Mouse (Mus musculus) urinary bladder, postnatal 25 days (tissue): ENCODE measurements around the gene Pced1b.
A peak's percentile ranks its signal among the peaks of the same experiment; 100 is the strongest.
"Not testable (repeated sequence)": the region's sequence is repeated elsewhere in the genome, so short reads cannot be mapped to it uniquely, and the experiment has no call there.

ENCODE experiments used
- DNase-seq: peaks from one replicate; pipeline ENCODE4 v3.0.0; 2022; ENCODE audit warnings: low spot score

Pced1b gene

DNA sequence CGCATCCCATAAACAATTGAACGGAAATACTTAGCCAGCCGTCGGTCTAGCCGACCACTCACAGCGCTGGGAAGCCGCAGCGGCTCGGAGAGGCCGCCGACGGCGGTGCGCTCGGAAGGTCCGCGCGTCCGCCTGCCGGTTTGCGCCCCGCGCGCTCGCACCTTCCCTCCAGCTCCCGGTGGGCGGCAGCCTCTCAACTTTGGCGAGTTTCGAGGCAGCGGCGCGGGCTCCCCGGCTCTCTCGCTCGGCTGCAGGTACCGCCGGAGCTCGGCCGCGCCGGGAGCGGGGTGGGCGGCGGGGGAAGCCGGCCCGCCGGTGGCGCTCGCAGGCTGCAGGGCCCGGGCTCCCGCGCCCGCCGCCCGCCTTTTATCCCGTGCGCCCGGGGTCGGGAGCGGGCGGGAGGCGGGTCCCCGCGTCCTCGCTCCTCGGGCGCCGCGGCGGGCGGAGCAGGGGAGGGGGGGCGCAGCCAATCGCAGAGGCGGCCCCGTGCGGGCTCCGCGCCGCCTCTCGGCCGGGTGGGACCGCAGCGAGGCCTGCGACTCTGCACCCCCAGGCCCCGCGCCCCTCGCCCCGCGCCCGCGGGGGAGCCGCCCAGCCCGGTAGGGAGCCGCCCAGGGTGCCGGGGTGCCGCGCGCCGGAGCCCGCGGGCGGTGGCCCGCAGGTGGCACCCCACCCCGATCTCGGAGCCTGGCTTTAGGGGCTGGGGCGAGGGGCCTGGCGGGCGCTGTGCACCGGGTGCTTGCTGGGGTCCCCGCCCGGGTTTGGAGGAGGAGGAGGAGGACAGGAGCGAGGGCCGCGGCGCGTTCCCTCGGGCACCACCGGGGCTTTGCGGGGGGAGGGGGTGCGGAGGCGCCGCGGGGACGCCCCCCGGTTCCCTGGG lies at the start of gene Pced1b, which contains the start of gene Amigo2:
Gene Pced1b, plus strand, starts transcription at position 197 of the 880 bp plus-strand sequence.
Gene Amigo2, minus strand, starts transcription at position 377 of the 880 bp plus-strand sequence.
- peak; percentile 60 for DNase-seq

DNA sequence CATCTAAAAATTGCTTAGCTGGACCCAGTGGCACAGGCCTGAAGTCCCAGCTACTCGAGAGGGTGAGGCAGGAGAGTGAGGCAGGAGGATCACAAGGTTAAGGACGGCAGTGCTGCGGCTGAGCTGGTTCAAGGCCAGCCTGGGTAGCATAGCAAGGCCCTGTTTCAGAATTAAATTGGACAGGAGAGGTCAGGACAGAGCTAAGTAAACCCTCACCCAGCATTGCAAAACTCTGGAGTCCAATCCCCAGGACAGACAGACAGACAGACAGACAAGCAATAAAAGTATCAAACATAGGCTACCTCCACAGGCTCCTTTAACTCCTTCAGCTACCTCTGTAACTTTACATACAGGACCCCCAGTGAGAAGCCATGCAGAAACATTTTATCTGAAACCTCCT lies 42.0 kb upstream of the Pced1b start:
- DNase-seq, result no peak

DNA sequence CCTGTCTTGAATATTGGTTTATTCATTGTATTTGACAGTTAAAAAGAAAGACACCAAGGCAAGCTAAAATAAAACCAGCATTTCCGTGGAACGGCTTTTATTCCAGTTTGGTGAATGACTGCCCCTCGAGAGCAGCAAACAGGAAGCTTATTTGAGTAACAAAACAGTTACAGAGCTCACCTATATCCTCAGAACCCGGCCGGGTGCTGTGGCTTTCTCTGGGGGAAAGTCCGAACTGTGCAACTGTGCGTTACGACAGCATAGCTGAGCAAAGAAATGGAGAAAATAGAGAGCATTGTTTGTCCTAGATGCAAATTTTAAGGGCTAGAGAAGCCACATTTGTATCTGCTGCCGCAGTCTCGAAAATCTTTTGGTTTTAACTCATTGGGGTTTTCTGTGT lies 41.1 kb upstream of the Pced1b start:
- no peak for DNase-seq

DNA sequence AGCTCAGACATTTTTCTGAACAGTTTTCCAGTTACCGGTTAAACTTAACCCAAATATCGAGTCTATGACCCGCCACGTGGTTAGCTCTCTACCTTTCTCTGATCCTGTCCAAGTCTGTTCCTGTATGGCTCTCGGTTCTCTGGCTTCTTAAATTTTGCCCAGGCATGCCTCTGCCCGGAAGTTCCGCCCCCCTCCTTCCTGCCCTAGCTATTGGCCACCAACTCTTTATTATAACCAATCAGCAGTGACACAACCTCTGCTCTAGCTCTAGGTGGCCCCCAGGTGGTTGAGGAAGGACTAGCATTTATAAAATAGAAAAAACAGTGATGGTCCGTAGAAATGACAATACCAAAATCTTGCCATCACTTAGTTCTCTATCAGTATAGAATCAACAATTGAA lies 40.4 kb upstream of the Pced1b start:
- no peak for DNase-seq

DNA sequence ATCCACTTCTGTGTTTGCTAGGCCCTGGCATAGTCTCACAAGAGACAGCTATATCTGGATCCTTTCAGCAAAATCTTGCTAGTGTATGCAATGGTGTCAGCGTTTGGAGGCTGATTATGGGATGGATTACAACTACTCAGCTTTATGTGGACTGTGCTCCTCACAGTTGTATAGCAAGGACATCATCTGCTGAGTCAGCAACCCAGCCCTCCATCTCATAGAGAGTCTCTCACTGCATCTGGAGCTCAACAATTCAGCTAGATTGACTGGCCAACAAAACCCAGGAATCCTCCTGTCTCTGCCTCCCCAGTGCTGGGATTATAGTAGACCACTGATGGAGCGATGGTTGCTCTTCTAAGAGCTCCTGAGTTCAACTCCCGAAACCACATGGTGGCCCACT lies 37.2 kb upstream of the Pced1b start:
- DNase-seq, result not testable (repeated sequence)

DNA sequence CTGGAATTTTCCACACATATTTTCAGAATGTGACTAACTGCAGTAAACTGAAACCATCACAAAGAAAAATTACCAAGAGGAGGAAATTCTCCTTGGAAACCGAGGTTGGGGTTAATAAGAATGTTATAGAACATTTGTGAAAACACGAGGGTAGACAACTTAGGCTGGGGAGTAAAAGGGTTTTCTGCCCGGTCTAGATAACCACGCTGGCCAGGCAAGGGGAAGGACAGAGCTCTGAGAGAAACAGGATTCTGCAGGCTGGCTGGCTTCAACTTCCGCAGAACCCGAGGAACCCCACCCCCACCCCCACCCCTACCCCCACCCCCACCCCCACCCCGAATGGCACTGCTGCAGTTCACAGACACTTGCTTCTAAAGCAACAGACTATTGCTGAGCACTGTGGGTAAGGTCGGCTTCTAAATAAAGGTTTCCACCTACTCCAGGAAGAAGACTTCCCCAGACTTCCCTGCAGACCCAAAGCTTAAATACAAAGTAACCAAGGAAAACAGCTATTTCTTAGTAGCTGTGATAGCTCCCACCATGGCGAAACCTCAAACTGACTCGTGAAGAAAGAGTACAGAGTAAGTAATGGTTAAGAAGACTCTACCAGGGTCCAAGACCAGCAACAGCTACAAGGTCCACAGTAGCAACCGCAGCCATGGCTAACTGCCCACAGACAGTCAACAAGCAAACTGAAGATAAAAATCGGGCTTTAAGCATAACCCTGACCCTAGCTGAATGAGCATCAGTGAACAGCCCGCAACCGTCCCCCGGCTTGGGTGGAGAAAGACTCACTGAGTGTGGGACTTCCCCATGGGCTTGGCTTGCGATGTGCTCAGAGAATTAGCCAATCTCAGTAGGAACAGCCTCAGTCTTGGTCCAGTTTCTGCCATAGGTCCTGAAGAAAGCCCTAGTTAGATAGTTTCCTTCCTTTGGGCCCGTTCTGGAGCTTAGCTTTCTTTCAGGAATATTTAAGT lies 34.1 kb upstream of the Pced1b start:
- DNase-seq, result no peak

DNA sequence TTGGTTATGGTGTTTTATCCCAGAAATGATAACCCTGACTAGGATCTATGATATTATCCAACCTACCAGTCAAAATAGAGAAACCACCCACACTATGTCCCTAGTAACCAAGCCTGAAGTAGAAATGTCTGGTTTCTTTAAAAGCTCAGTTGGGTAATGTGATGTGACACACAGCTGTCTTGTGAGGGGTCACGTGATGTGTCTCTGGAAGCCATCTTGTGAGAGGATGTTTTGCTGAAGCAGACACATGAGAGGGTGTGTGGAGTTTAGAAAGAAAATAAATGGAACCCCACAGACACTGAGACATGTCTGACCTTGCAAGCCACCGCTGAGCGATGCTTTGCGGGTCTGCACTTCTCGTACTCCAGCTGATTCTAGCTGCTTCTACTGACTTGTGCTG lies 30.1 kb upstream of the Pced1b start:
- DNase-seq, result no peak

DNA sequence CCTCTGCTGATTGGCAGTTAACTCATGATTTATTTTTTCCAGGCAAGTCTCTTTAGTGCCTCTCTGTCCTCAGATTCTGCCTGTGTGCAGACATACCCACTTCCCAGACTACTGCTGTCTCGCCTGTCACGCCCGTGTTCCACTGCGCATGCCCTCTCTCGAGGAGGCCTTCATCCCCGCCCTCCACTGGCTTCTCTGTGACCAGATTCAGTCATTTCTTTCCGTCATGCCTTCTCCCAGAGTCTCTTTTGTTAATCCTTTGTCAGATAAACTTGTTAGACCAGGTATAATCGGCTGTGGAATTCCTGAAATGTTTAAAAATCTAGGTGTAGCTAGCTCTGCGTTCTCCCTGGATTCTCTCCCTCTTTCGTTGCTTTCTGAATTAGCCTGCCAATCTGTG lies 23.5 kb upstream of the Pced1b start:
- DNase-seq, result no peak

DNA sequence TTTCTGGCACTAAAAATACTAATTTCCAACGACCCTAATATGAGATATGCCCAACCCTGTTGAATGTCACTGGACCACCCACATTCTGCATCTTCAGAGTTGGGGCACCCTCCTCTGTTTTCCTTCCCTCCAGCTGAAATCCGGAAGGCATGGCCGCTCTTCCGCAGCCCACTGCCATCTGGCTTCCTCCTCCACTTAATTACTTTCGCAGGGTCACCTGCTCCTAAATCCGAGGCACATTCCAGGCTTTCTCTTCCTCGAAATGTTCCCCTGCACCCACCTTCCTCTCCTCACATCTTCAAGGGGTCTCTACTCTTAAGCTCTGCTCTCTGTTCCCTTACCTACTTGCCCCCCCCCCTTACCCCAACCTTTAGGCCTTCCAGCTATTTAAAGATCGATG lies 22.9 kb upstream of the Pced1b start:
- DNase-seq, result no peak

DNA sequence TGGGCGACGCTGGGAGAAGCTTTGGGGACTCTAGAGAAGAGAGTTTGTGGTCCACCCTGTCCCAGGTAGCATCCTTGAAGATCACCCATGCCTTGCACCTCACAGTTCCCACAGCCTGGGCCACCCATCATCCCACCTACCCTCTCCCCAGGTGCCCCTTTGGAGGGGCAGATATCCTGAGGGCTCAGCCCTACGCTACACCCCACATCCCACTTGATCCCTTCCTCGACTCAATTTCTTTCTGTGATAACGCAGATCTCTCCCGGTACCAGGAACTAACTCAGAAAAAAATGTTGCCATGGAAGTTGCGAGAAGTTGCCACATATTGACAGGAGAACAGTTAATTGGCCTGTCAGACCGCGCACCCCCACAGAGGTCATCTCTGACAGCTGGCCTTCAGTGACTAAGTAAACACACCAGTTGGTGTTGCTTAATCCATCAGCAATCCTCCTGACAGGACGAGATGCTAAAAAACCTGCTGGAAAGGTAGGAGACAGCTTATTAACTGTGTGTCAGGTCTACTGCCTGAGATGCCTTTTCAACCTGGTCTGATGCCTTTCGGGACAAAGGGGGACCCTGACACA lies 17.3 kb upstream of the Pced1b start:
- no peak for DNase-seq

DNA sequence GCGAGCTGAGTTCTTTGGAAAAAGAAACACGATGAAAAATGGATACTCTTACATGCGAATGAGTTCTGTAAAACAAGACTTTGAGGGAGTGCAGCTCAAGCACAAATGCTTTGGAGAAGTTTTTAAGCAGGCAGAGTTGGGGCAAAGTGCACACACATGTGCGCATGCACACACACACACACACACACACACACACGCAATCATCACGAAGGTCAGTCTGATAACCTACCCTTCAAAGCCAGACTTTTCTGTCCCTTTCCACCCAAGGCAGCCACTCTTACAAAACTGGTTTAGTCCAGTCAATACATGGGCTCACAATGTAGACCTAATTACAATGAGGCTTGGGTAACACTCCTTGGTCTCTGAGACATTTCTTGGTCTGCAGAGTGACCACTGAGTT lies 12.8 kb upstream of the Pced1b start:
- no peak for DNase-seq

DNA sequence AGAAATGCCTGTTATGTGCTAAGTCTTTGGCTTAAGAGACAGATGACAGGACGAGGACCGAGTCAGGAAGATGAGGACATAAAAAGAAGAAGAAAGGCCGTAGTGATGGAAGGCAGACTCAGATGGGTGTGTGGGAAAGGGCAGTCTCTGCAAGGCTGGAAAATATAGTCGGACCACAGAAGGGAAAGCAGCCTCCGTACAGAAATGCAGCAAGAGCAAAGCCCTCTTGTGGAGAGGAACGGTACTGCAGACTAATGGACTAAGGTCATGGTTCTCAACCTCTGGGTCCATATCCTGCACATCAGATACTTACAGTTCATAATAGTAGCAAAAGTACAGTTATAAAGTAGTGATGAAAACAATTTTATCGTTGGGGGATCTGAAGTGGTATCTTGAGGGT lies 11.7 kb upstream of the Pced1b start:
- DNase-seq, result peak; percentile 64

DNA sequence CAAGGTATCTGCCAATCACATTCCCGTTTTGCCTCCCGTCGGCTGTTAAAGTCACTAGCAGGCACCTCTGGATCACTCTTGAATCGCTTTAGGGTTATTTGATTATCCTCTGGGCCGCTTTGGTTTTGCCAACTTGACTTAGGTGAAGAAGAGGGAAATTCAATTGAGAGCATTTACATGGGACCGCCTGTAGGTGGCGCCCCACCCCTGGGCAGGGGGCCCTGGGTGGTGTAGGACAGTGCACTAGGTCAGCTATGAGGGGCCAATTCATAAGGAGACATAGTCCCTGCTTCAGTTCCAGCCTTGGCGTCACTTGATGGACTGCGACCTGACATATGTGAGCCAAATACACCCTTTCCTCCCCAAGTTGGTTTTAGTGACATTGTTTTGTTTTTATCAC lies 10.0 kb upstream of the Pced1b start:
- DNase-seq, result peak; percentile 54

DNA sequence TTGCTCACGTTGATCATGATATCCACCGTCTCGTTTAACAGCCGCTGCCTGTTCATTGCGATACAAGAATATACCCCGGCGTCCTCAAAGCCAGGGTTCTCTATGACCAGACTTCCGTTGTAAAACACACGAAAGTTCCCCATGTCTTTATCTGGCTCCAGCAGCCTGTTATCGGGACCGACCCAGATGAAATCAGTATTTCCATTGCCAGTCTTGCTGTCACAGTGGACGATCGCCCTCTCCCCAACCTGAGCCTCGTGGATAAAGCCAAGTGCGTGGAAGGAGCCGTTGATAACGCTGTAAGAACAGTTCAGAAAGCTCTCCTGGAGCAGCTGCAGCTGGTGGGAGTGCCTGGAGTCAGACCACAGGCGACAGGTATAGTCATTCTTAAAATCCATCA lies 1.5 kb upstream of the Pced1b start:
- no peak for DNase-seq

DNA sequence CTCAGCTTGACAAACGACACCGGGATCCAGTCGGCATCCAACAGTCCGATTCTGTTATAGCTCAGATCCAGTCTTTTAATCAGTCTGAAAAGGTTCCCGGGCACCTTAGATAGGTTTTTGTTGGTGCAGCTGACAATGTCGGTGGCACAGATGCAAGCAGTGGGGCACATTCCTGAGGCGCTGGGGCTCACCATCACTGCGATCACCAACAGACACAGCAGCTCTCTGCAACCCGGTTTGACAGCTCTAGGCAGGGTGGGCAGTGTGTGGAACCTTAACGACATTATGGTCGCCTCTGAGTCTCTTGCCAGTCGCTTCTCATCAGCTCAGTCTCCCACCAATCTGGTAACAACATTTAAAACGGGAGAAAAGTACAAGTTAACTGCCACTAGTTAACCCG lies 651 bp upstream of the Pced1b start:
- DNase-seq, result no peak

DNA sequence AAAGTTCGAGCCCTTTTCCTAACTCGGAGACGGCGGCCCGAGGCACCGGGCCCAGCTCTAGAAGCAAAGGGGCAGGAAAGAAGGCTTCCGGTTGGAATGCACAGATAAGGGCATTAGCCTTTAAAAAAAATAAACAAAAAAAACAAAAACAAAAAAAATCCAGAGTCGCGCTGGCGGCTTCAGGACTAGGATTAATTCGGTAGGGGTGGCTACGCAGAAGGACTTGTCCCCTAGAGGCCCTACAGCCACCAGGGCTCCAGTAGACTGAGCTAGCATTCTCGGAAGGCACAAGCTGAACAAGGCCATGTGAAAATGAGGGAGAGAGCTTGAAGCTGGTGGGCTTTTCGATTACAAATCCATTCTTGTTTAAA lies 869 bp downstream of the Pced1b start:
- peak; percentile 8 for DNase-seq

DNA sequence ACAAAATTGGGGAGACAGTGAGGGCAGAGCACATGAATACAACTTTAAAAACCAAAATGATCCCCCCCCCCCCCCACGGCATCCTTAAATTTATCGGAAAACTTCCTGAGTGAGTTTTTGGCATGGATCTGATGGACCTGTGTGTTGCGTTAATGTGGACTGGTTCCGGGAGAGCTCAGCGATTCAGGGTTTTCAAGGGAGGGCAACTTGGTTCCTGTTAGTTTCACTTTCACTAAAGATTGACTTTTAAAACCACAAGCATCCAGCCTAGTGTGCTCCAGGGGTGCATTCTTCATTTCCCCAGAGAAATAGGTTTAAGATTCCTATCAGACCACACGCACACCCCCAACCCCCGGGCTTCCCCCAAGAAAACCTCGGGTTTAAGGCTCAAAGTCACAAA lies 1.4 kb downstream of the Pced1b start:
- DNase-seq, result no peak

DNA sequence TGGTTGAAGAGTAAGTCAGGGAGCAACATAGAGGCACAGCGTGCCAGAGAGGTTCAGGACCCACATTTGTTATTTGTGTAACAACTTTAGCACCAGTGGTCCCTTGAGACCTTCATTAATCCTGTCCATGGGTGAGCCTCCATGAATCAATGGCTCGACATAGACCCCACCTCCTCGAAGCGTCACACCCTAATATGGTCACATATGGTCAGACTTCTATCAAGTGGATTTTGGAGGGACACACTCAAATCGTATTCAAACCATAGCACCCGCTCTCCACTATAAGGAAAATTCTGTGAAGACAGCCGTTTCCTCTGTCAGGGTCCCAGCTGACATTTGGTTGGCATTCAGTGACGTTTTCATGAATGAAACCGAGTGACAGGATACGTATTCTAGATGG lies 2.4 kb downstream of the Pced1b start:
- DNase-seq, result no peak

DNA sequence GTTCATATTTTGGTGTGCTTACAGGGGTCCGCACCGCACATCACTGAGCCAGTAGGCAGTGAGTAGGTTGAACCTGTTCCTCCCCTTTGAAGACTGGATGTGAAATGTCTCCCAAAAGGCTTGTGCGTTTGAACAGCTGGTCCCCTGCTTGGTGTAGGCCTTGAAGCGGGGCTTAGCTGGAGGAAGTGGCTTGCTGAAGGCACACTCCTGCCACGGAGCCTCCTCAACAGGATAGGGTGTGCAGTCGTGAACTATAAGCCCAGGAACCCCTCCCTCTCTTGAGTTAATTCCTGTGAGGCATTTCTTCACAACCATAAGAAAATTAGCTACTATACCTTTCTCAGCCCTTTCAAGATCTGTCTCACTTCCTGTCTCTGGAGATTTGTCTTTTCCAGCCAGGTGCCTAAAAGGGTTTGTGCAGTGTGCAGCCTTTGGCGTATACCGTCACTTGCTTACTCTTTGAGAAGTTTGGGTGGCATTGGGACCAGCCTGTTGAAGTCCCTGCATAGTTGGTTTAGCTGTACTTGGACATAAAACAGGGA lies 5.7 kb downstream of the Pced1b start:
- no peak for DNase-seq

DNA sequence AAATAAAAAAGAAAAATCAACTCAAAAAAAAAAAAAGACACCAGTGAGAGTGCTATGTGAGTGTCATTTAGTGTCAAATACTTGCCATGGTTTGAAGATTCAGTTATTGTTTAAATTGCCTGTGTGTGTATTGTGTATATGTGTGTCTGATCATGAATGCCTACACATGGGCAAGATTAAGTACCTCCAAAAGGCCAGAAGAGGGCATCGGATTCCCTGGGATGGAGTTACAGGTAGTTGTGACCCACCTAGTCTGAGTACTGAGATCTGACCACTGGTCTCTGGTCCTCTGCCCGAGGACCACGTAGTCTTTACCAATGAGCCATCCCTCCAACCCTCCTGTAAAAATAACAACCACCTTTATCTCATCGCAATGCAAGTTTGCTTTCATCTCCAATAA lies 7.5 kb downstream of the Pced1b start:
- DNase-seq, result no peak

DNA sequence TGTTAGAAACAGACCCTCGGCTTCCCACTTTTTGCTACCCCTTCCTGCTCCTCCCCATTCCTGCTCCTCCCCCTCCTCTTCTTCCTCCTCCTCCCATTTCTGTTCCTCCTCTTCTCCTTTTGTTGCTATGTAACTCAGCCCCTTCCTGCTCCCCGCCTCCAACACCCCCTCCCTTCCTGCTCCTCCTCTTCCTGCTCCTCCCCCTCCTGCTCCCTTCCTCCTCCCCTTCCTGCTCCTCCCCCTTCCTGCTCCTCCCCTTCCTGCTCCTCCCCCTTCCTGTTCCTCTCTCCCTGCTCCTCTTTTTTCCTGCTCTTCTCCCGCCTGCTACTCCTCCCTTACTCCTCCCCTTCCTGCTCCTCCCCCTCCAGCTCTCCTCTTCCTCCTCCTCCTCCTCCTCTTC lies 8.9 kb downstream of the Pced1b start:
- no peak for DNase-seq

DNA sequence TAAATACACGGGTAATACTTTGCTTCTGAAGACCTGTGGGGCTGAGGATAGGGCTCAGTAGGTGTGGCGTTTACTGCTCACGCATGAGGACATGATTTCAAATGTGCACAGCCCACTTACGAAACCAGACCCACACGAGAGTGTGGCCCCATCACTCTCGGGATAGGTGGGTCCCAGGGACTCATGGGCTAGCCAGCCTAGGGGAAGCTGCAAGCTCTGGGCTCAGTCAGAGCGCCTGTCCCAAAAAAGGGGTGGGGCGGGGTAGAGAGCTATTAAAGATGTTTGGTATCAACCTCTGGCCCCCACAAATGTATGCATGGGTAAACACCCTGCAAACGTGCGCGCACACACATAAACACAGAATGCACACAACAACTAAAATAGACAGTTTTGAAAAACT lies 9.5 kb downstream of the Pced1b start:
- no peak for DNase-seq
